Mouse (Mus musculus): ENCODE measurements around the gene Ceacam19. TPM values are rescaled to one million over a fixed set of nuclear protein-coding genes. Genes with fewer than 3 reads are reported as not detected.

Ceacam19 gene
- polyA plus RNA-seq, 1 experiment from 2014 or later = not detected

DNA sequence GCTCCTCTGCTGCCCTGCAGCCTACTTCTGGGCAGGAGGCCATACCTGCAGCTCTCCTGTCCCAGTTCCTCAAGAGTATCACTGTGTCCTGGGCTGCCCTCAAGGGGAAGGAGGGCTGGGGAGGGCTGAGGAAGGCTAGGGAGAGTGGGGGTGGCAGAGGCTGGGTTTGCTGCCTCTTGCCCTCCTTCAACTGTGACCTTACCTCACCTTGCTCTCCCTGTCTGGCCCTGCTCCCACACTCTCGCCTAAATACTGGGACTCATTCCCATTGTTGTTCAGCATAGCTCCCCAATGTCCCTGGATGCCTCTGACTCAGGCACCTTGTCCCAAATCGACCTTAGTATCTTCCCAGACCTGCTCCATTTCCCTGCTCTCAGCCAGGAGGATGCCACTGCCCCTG lies 23.5 kb downstream of the Ceacam19 start:
- no peaks in the 10 kb centered on the region for H3K27me3 ChIP-seq (ENCODE audit: insufficient read depth, low read length)
- no peak overlapping the region for H3K9ac ChIP-seq (replicated peaks; ENCODE audit: low read length)
- no peak for ATAC-seq (ENCODE audit: low FRiP score, low TSS enrichment)
- H3K27ac ChIP-seq (ENCODE audit: low read length) = no peak overlapping the region
- no peak overlapping the region for H3K4me3 ChIP-seq (ENCODE audit: low read length)
- WGBS = 40% methylated on average over 2 of the region's 2 CpGs
- H3K9me3 ChIP-seq (ENCODE audit: low read length) = no peaks in the 10 kb centered on the region
- no peak overlapping the region for H3K4me2 ChIP-seq (replicated peaks; ENCODE audit: low read depth, low read length)
- no peaks in the 10 kb centered on the region for H3K36me3 ChIP-seq (ENCODE audit: insufficient read depth, low read length)
- H3K4me1 ChIP-seq (ENCODE audit: insufficient read depth, low read length) = no peaks in the 10 kb centered on the region

DNA sequence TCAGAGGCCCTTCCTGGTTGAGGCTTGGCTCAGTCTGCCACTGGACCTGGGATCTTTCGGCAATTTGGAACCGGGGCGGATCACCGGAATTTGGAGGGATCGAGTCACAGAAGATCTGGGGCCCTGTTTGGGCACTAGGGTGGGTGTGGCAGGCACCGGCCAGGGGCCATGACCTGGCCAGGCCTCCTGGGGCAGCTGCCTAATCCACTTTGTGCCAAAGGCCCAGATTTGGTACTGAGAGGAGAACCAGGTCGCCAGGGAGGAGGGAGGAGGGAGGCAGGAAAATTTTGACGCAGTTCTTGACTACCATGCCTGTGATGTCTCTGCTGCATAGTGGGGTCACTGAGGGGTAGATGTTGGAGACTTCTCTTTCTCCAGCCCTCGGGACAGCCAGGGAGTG lies 26.6 kb downstream of the Ceacam19 start, which contains the start of gene Ceacam16:
Ceacam16 (minus strand) TSS at position 101 of the 400 bp plus-strand sequence.
- no peaks in the 10 kb centered on the region for H3K9me3 ChIP-seq (ENCODE audit: low read length)
- no peak within 1 kb of the TSS for H3K4me3 ChIP-seq (ENCODE audit: low read length)
- WGBS = 79% methylated on average over 9 of the region's 9 CpGs
- no peak within 1 kb of the TSS for H3K9ac ChIP-seq (replicated peaks; ENCODE audit: low read length)
- H3K36me3 ChIP-seq (ENCODE audit: insufficient read depth, low read length) = no peaks in the 10 kb centered on the region
- H3K4me1 ChIP-seq (ENCODE audit: insufficient read depth, low read length) = no peaks in the 10 kb centered on the region
- no peak for ATAC-seq (ENCODE audit: low FRiP score, low TSS enrichment)
- H3K4me2 ChIP-seq (replicated peaks; ENCODE audit: low read depth, low read length) = no peak within 1 kb of the TSS
- H3K27ac ChIP-seq (ENCODE audit: low read length) = no peak within 1 kb of the TSS
- no peaks in the 10 kb centered on the region for H3K27me3 ChIP-seq (ENCODE audit: insufficient read depth, low read length)

- Histone ChIP-seq H3K36me3 (ENCODE audit: insufficient read depth, low read length) (no peaks in the 10 kb centered on the region), H3K4me1 (ENCODE audit: insufficient read depth, low read length) (no peaks in the 10 kb centered on the region), H3K4me3 (ENCODE audit: low read length) (no peak overlapping the region), H3K27me3 (ENCODE audit: insufficient read depth, low read length) (no peaks in the 10 kb centered on the region), H3K4me2 (replicated peaks; ENCODE audit: low read depth, low read length) (no peak overlapping the region), H3K9ac (replicated peaks; ENCODE audit: low read length) (no peak overlapping the region), H3K27ac (ENCODE audit: low read length) (no peak overlapping the region), H3K9me3 (ENCODE audit: low read length) (no peaks in the 10 kb centered on the region)
- WGBS = 68% methylated on average over 10 of the region's 10 CpGs
- no peak for ATAC-seq (ENCODE audit: low FRiP score, low TSS enrichment)
These were observed 28.0 kb downstream of the Ceacam19 start for GRCm38 (mm10) chr7:19859740-19860139.

- Histone ChIP-seq H3K36me3 (ENCODE audit: insufficient read depth, low read length) (no peaks in the 10 kb centered on the region), H3K27ac (ENCODE audit: low read length) (no peak overlapping the region), H3K27me3 (ENCODE audit: insufficient read depth, low read length) (peaks cover 11% of the 10 kb centered on the region), H3K4me1 (ENCODE audit: insufficient read depth, low read length) (no peaks in the 10 kb centered on the region; the same call in 1 of the 2 replicates), H3K9ac (replicated peaks; ENCODE audit: low read length) (no peak overlapping the region), H3K9me3 (ENCODE audit: low read length) (no peaks in the 10 kb centered on the region), H3K4me2 (replicated peaks; ENCODE audit: low read depth, low read length) (no peak overlapping the region), H3K4me3 (ENCODE audit: low read length) (no peak overlapping the region)
- ATAC-seq (ENCODE audit: low FRiP score, low TSS enrichment) = no peak
- 87% methylated on average over 6 of the region's 6 CpGs for WGBS
These were observed 31.5 kb downstream of the Ceacam19 start for GRCm38 (mm10) chr7:19856283-19856682.

DNA sequence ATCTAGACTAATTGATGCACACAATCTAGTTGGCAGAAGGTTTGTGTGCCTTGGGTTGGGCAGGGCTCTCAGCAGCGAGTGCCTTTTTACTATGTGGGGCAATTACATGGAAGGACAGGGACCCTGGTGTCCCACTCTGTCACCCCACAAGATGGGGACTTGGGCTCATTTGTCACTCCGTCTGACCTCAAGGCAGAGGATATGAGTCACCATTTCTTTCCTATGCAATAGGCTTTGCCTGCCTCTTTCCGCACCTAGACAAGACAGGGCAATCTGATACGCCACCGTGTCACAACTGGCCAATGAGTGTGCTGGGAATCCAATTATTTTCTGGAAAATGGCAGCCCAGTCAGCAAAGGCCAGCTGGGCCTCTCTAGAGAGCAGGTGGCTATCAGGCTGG lies 32.1 kb downstream of the Ceacam19 start:
- H3K4me3 ChIP-seq (ENCODE audit: low read length) = no peak overlapping the region
- no peak for ATAC-seq (ENCODE audit: low FRiP score, low TSS enrichment)
- no peaks in the 10 kb centered on the region for H3K36me3 ChIP-seq (ENCODE audit: insufficient read depth, low read length)
- H3K9me3 ChIP-seq (ENCODE audit: low read length) = no peaks in the 10 kb centered on the region
- H3K27me3 ChIP-seq (ENCODE audit: insufficient read depth, low read length) = peaks cover 12% of the 10 kb centered on the region
- WGBS = 70% methylated on average over 5 of the region's 5 CpGs
- no peak overlapping the region for H3K27ac ChIP-seq (ENCODE audit: low read length)
- no peaks in the 10 kb centered on the region; the same call in 1 of the 2 replicates for H3K4me1 ChIP-seq (ENCODE audit: insufficient read depth, low read length)
- H3K4me2 ChIP-seq (replicated peaks; ENCODE audit: low read depth, low read length) = no peak overlapping the region
- no peak overlapping the region for H3K9ac ChIP-seq (replicated peaks; ENCODE audit: low read length)

- peaks cover 12% of the 10 kb centered on the region for H3K27me3 ChIP-seq (ENCODE audit: insufficient read depth, low read length)
- H3K27ac ChIP-seq (ENCODE audit: low read length) = no peak overlapping the region
- H3K36me3 ChIP-seq (ENCODE audit: insufficient read depth, low read length) = no peaks in the 10 kb centered on the region
- H3K9me3 ChIP-seq (ENCODE audit: low read length) = no peaks in the 10 kb centered on the region
- H3K4me1 ChIP-seq (ENCODE audit: insufficient read depth, low read length) = no peaks in the 10 kb centered on the region; the same call in 1 of the 2 replicates
- no peak overlapping the region for H3K4me3 ChIP-seq (ENCODE audit: low read length)
- ATAC-seq (ENCODE audit: low FRiP score, low TSS enrichment) = no peak
- no peak overlapping the region for H3K4me2 ChIP-seq (replicated peaks; ENCODE audit: low read depth, low read length)
- no peak overlapping the region for H3K9ac ChIP-seq (replicated peaks; ENCODE audit: low read length)
- 88% methylated on average over 20 of the region's 20 CpGs for WGBS
These were observed 34.2 kb downstream of the Ceacam19 start for GRCm38 (mm10) chr7:19853526-19853925.

DNA sequence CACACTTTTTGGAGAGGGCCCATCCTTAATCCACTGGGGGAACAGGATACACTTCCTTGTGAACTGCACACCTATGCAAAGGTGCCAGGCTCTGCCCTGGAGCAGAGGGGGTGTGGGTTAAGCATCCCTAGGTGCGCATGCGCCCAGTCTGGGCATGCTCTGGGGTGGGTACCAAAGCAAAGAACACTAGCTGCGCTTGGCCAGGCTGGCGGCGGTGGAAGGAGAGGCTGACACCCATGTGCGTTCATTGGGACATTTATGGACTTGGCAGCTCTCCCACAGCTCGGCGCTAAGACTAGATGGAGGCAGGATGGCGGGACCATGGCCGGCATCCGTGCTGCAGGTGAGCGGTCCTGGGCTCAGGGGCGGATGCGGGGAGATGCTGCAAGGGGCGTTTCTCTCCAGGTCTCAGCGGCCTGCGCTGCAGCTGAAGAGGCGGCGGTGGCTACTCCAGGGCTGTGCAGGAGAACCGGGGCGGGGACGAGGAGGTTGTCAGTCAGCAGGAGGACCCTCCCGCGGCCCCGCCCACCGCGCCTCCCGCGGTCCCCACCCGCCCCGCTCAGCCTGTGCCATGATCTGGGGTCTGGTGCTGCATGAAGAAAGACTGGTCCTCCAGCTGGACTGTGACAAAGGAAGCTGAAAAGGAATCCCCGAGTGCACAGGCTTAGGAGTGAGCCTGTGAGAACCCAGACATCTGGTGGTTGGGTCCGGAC lies 35.8 kb downstream of the Ceacam19 start, which contains the start of gene Gm19345:
Gm19345 (plus strand) TSS at position 146 of the 713 bp plus-strand sequence.
- H3K27me3 ChIP-seq (ENCODE audit: insufficient read depth, low read length) = peaks cover 15% of the 10 kb centered on the region
- peak within 1 kb of the TSS; percentile 54 for H3K4me2 ChIP-seq (replicated peaks; ENCODE audit: low read depth, low read length)
- no peaks in the 10 kb centered on the region for H3K36me3 ChIP-seq (ENCODE audit: insufficient read depth, low read length)
- H3K4me3 ChIP-seq (ENCODE audit: low read length) = peak within 1 kb of the TSS; percentile 31
- peak within 1 kb of the TSS; percentile 58 for H3K9ac ChIP-seq (replicated peaks; ENCODE audit: low read length)
- peaks cover 9% of the 10 kb centered on the region for H3K4me1 ChIP-seq (ENCODE audit: insufficient read depth, low read length)
- WGBS = 3% methylated on average over 33 of the region's 33 CpGs
- H3K27ac ChIP-seq (ENCODE audit: low read length) = no peak within 1 kb of the TSS
- H3K9me3 ChIP-seq (ENCODE audit: low read length) = no peaks in the 10 kb centered on the region
- ATAC-seq (ENCODE audit: low FRiP score, low TSS enrichment) = peak; percentile 79

DNA sequence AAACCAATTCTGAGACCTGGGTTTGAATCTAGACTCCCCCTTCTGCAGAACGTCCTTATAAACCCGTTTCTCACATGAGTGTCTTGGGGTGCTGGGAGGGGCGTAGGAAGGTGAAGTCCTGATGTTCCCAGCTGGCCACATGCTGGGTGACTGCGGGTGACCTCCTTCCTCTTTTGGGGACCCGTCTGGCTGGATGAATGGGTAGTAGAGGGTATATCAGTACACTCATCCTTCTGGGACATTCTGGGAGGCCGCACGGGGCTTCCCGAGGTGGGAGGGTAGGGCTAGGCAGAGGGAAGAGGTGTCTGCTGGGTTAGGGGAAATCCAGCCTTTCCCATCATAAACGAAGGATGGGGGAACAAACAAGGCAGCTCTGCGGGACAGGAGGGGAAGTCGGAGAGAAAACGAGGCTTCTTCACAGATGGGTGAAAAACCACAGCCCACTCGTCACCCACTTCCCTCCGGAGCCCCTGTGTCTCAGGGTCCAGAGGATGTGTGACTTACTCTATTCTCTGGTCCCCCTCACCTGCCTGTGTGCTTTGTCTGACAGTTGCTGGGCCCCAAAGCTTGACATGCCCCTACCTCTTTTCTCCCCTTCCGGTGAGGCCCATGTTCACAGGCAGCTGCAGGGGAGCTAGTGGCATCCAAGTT lies 43.1 kb downstream of the Ceacam19 start:
- H3K9me3 ChIP-seq (ENCODE audit: low read length) = no peaks in the 10 kb centered on the region
- no peak overlapping the region for H3K27ac ChIP-seq (ENCODE audit: low read length)
- WGBS = 67% methylated on average over 15 of the region's 15 CpGs
- H3K4me2 ChIP-seq (replicated peaks; ENCODE audit: low read depth, low read length) = no peak overlapping the region
- H3K4me3 ChIP-seq (ENCODE audit: low read length) = no peak overlapping the region
- peaks cover 11% of the 10 kb centered on the region for H3K27me3 ChIP-seq (ENCODE audit: insufficient read depth, low read length)
- H3K36me3 ChIP-seq (ENCODE audit: insufficient read depth, low read length) = no peaks in the 10 kb centered on the region
- H3K4me1 ChIP-seq (ENCODE audit: insufficient read depth, low read length) = peaks cover 13% of the 10 kb centered on the region
- no peak overlapping the region for H3K9ac ChIP-seq (replicated peaks; ENCODE audit: low read length)
- ATAC-seq (ENCODE audit: low FRiP score, low TSS enrichment) = no peak

DNA sequence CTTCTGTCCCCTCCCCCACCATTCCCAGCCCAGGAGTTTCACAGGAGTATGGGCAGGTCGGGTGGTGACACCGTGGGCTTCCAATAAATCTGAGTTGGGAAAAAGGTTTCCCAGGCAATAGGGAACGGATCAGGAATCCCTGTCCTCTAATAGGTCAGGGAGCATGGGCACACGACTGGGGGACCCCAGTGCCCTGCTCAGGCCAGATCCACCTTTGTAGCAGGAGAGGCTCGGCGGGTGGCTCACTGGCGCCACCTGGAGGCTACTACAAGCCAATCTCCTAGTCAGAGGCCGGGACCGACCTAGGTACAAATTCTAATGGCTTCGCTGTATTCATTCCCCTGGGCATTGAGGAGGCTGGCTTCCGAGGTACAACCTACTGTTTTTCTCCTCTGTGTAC lies 44.2 kb downstream of the Ceacam19 start:
- Histone ChIP-seq H3K4me2 (replicated peaks; ENCODE audit: low read depth, low read length) (no peak overlapping the region), H3K27ac (ENCODE audit: low read length) (no peak overlapping the region), H3K36me3 (ENCODE audit: insufficient read depth, low read length) (no peaks in the 10 kb centered on the region), H3K9ac (replicated peaks; ENCODE audit: low read length) (no peak overlapping the region), H3K4me3 (ENCODE audit: low read length) (no peak overlapping the region), H3K9me3 (ENCODE audit: low read length) (no peaks in the 10 kb centered on the region), H3K27me3 (ENCODE audit: insufficient read depth, low read length) (peaks cover 11% of the 10 kb centered on the region), H3K4me1 (ENCODE audit: insufficient read depth, low read length) (peaks cover 13% of the 10 kb centered on the region)
- WGBS = 4% methylated on average over 11 of the region's 11 CpGs
- peak; percentile 75 for ATAC-seq (ENCODE audit: low FRiP score, low TSS enrichment)

All from kidney, embryonic 16.5 days (tissue).